Mouse (Mus musculus): ENCODE measurements around the gene Plvap.

The Plvap gene

DNA sequence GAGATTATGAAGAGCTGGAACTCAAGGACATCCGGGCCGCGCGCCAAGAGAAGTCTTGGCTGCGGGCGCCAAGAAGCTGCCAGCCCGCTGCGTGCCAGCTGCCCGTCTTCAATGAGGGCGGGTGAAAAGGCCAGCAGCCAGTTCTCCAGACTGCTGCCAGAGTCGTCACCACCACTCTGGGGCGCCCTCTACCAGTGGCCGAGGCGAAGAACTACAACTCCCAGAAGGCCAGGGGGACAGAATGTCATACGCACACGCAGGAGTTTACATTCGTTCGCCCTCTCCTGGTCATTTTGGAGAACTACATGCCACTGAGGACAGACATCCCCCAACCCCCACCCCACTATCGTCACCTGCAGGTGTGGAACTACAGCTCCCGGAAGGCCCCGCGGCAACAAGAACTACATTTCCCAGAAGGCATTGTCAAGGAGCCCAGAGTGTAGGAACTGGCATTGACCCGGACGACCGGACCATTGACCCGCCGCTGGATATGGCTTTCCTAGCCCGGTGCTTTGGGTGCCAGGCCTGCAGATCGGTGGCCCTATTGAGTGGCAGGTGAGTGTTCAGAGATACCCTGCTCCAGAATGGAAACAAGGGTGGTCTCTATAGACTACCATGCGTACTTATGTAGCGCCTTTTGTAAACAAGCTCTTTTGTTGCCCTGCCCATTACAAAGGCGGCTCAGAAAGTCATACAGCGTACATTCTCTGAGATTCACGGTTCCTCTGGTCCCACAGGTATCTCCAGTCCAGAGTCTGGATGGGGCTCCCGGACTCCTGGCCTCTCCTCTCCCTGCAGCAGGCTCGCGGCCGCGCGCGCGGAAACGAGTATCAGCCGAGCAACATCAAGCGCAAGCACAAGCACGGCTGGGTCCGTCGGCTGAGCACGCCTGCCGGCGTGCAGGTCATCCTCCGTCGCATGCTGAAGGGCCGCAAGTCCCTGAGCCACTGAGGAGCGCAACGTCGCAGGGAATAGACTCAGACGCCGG is 46.7 kb downstream of the Plvap start, which contains the start of gene Mrpl34:
Gene Mrpl34 (plus strand): TSS at position 447 of the 988 bp plus-strand sequence.
- peak; percentile 99 for DNase-seq

DNA sequence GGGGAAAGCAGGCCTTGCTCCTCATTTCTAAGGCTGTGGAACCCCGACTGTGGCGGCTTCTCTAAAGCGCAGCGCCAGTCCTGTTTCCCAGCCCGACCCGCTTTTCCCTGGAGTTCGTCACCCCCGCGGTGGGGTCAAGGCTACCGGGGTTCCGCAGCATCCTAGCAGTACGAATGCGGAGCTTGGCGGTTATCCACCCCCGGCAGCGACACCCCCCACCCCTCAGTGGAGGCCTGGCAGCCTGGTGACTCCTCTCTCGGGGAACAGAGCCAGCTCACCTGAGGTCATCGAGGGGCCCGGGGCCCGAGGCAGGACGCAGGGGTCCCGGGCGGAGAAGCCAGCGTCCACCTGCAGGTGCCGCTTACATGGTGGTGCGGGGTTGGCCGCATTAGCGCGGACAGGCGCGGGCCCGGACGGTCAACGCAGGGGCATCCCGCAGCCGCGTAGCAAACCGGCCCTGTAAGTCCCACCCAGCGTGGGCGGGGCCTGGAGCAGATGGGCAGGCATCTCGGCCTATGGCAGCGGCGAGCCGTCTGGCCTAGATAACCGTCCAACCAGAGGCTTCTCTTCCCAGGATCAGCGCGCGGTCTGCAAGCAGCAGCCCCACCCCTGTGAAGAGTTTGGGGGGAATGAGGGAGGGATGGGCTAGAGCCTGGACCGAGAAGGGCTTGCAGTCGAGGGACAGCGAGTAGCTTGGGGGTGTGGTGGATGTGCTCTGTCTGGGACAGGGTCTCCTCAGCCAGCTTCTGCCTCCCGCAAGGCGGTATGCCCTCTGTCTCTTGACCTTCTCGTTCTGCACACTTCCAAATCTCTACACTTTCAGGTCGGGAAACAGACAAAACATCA is 48.1 kb downstream of the Plvap start, which contains the start of gene Abhd8:
Gene Abhd8 (minus strand): TSS at position 468 of the 846 bp plus-strand sequence.
- DNase-seq = peak; percentile 98

DNA sequence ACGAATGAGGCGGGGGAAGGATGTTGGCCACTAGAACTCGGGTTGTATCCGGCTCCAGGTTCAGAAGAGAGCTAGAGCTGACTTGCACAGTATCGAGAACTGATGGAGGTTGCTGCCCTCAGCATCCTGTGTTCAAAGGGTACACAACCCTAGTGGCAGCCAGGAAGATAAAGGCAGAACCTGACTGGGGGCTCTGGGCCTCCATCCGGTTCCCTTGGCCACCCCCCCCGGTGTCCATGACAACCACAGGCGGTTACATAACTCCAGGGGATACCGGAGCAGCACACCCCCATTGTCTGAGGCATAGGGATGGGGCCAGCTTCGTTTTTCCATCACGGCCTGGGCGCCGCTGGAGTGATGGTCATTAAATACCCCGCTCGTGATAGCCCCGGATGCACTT is 48.8 kb downstream of the Plvap start:
- peak; percentile 59 for DNase-seq

DNA sequence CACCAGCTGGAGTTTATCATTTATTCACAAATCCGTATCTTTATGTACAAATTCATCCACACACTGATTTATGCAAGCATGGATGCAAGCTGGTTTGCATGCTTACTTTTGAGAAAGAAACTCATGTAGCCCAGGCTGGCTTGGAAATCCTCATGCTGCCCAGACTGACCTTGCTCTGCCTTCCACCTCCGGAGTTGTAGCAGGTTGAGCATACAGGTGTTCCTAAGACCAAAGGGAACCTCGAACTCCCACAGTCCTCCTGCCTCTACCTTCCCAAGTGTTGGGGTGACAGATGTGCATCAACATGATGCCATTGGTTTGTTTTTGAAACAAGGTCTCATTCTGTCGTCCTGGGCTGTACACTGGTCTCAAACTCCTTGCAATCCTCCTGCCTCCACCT is 49.4 kb downstream of the Plvap start:
- no peak for DNase-seq

DNA sequence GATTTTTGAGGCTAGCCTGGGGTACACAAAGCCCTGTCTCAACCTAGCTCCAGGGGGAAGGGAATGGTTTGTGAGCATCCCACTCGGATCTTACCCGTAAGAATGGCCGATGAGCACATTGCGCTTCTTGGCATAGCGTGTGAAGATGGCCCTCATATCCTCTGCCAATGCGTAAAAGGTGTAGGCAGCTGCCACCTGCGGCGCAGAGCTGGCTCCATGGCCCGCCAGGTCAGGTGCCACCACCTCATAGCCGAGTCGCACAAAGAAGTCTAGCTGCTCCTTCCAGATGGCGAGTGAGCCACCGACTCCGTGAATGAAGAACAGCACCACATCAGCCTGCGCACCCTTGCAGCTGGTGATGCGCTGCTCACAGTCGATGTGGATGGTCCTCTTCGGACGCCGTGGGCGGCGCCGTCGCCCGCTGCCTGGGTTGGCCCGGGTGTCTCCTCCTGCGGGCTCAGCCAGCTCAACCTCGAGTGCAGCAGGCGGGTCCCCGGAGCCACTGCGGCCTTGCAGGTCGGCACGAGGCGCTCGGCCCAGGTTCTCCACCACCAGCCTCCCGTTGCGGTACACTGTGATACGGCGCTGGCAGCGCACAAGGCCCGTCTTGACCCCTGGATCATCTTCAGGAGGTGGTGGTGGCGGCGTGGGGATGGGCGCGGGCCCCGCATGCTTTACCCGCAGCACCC is 50.3 kb downstream of the Plvap start:
- no peak for DNase-seq

DNA sequence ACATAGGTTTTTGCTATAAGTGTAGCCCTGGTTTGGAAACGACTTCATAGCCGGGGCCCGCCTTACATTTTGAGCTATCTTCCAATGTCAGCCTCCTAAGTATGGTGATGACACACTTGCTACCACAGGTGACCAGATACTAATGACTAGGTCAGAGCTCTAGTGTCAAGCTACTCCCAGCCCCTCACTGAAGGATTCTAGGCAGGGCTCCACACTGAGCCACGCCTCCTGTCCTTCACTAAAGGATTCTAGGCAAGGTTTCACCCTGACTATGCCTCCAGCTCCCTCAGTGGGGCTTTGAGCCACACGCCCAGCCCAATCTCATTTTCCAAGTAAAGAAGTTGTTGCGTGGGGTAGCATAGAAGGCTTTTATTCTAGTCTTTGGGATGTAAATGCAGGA is 50.8 kb downstream of the Plvap start:
- no peak for DNase-seq

DNA sequence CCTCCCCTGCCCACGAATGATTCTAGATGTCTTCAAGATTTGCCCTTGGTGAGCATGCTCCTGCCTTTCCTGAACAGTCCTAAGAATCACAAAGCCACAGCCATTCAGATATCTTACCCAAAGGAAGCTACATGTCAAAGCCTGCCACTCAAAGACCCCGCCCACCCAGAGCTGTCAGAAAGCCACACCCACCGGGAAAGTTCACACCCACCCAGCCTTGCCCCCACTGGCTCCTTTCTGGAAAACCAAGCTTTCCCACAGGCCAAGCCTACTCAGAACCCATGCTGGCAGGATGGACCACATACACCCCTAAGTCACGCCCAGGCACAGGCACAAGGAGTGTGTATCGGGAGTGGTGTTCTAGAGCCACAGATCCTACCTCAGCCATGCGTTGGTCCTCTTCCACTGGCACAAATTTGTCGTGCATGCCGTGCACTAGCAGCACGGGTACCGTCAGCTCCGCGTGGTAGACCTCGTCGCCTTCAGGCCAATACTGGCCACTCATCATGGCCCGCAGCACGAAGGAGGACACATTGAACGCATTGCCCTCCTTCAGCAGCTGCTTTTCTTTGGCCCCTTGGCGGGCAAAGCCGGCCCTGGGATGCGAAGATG is 53.8 kb downstream of the Plvap start:
- no peak for DNase-seq

DNA sequence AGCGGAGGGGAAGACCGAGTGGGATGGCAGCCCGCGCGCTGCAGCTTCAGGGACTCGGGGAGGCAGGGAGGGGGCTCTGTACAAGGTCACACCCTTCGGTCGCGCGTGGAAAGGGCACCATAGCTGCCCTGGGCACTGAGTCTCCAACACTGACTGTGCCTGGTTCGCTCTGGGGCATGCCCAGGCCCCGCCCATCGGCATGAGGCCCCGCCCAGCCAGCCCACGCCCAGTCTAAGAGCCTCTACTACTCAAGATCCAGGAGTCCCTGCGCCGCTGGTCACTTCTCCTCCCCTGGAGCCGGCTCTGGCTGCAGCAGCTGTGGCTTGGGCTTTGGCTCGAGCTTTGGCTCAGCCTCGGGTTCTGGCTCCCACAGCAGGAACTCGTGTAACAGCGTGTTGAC is 54.6 kb downstream of the Plvap start:
- no peak for DNase-seq

DNA sequence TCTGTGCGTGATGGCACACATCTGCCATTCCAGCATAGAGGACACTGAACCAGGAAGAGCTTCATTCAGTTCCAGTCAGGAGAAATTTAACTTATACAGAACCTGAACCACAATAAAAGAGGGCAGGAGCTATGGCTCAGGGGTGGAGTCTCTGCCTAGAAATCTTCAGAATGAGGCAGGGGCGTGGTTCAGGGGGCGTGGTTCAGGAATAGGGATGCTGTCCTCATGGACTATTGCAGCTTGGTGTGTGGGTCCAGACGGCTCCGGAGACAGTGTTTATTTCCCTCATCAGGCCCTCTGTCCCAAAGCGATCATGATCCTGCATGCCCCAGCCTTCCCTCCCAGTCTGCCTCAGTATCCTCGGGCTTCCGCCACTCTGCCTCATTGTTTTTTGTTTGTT is 56.9 kb downstream of the Plvap start:
- DNase-seq = no peak

DNA sequence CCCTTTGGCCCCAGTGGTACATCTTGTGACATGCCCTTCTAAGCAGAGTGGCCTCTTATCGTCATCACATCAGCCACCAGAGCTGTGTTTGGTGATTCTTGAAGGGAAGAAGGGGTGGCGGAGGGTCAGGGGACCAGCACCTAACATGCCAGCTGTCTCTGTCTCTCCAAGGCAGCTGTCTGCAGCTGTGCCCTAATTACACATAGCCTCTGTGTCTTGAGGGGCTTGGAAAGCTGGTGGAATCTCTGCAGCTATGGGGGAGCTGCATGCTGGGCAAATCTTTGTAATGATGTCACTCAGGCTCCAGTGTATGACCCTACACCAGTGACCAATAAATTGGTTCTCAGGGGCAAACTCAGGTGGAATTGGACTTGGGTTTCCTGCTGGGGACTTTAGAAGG is 58.9 kb downstream of the Plvap start:
- no peak for DNase-seq

DNA sequence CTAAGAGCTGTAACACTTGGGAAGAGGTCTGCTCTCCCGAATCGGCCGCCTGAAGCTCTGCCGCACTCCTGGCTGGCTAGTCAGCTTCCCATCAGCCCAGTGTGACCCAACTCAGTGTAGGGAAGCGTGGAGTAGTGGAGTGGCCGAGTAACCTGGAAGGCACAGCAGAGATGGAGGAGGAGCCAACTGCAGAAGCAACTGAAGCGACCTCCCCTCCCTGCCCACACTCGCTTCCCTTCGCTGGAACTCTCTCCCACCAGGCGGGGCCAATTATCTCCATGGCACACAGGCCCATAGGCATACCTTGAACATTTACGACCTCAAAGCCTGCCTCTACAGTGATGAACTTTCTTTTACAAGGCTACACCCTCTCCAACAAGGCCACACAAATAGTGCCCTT is 59.8 kb downstream of the Plvap start:
- no peak for DNase-seq

DNA sequence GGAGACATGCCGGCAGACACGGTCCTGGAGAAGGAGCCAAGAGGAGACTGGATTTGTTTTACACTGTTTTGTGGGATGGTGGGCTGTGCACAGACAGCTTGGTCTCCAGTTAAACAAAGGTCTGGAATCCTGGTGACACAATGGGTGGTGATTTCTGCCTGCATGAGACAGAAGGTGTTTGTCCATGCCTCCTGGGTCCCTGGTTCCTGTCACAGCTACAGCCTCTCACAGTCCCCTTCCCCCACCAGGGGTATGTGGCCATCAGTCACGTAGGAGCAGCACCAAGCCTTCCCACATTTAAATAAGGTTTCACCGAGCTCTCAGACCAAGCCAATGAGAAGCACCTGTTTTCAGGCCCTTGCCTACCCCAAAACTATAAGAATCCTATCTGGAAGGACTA is 60.2 kb downstream of the Plvap start:
- DNase-seq = no peak
